Mouse (Mus musculus) CH12.LX (cell line): ENCODE measurements at regions not wholly inside any gene's neighbourhood (a gene's known extent, or its start where the extent isn't known, plus 50 kb on each side); places are given as distances from the start of the nearest gene placed in this dataset.

ENCODE experiments used
- DNase-seq: peaks from one replicate; pipeline ENCODE4 v3.0.0-alpha.2; 2013; ENCODE audit errors: extremely low read depth
- H3K27ac ChIP-seq: 2 replicates; pipeline ENCODE4 v1.5.1; 2012; ENCODE audit warnings: low read depth, mild to moderate bottlenecking, control low read depth, moderate library complexity; ENCODE audit not compliant: insufficient read depth
- H3K27me3 ChIP-seq: replicated peaks from 2 replicates; pipeline ENCODE3; 2012; ENCODE audit warnings: inconsistent platforms
- H3K36me3 ChIP-seq, 2 experiments: replicated peaks in 1 of 2; 2 replicates each; pipeline versions ENCODE3 to v1.6.1; 2012; ENCODE audit warnings: inconsistent platforms in 1 of 2, low read length in 1 of 2, mild to moderate bottlenecking in 1 of 2, mixed read lengths in 1 of 2, moderate library complexity in 1 of 2; ENCODE audit not compliant: control insufficient read depth in 1 of 2, insufficient read depth in 1 of 2
- H3K4me1 ChIP-seq, 2 experiments: 2 replicates each; pipeline ENCODE4 v1.6.1; 2012; ENCODE audit warnings: inconsistent platforms in 1 of 2, moderate library complexity in 1 of 2; ENCODE audit not compliant: insufficient read depth in 2 of 2, control insufficient read depth in 1 of 2
- H3K4me2 ChIP-seq: 2 replicates; pipeline ENCODE4 v1.6.1; 2012; ENCODE audit warnings: low read depth, mild to moderate bottlenecking, control low read depth; ENCODE audit not compliant: poor library complexity, insufficient read depth, severe bottlenecking
- H3K4me3 ChIP-seq, 3 experiments: fragments of 150-350 bp in 1 of 3; sonication (generic) in 1 of 3; replicated peaks in 1 of 3; 2 replicates each; pipeline versions ENCODE3 to v1.5.1; 2011 to 2012; ENCODE audit warnings: low read depth in 2 of 3, low read length in 2 of 3, mild to moderate bottlenecking in 2 of 3, moderate library complexity in 2 of 3, control low read depth in 1 of 3, improper control_type of control experiment in 1 of 3, inconsistent platforms in 1 of 3, mixed read lengths in 1 of 3; ENCODE audit not compliant: poor library complexity in 1 of 3
- H3K79me2 ChIP-seq: replicated peaks from 2 replicates; pipeline ENCODE4 v1.6.1; 2012; ENCODE audit warnings: mild to moderate bottlenecking, moderate library complexity; ENCODE audit not compliant: control insufficient read depth, poor library complexity, insufficient read depth, severe bottlenecking; ENCODE audit errors: extremely low read depth
- H3K9ac ChIP-seq: 2 replicates; pipeline ENCODE4 v1.6.1; 2012; ENCODE audit warnings: low read depth, mild to moderate bottlenecking, control low read depth, moderate library complexity; ENCODE audit not compliant: insufficient read depth
- H3K9me3 ChIP-seq: replicated peaks from 2 replicates; pipeline ENCODE3; 2012; ENCODE audit warnings: low read length, inconsistent platforms, mixed read lengths
- BHLHE40 ChIP-seq: IDR thresholded peaks from 2 replicates; pipeline ENCODE4 v1.6.1; 2011; ENCODE audit warnings: mild to moderate bottlenecking, low read depth, low read length, improper control_type of control experiment
- E2F4 ChIP-seq: IDR thresholded peaks from 2 replicates; pipeline ENCODE4 v1.6.1; 2011; ENCODE audit warnings: low read depth, low read length, improper control_type of control experiment; ENCODE audit not compliant: insufficient replicate concordance
- ELF1 ChIP-seq: IDR thresholded peaks from 2 replicates; pipeline ENCODE4 v1.6.1; 2014; ENCODE audit warnings: low read depth, mild to moderate bottlenecking, inconsistent platforms, low read length, improper control_type of control experiment
- EP300 ChIP-seq: IDR thresholded peaks from 2 replicates; pipeline ENCODE4 v1.6.1; 2011; ENCODE audit warnings: low read length, improper control_type of control experiment
- ETS1 ChIP-seq: conservative IDR thresholded peaks from 2 replicates; pipeline ENCODE4 v1.6.1; 2012; ENCODE audit warnings: low read depth, mild to moderate bottlenecking, inconsistent platforms, low read length, improper control_type of control experiment, moderate library complexity
- GABPA ChIP-seq: IDR thresholded peaks from 2 replicates; pipeline ENCODE4 v1.6.1; 2012; ENCODE audit warnings: low read depth, low read length, improper control_type of control experiment, inconsistent platforms; ENCODE audit not compliant: insufficient replicate concordance
- JUN ChIP-seq: IDR thresholded peaks from 2 replicates; pipeline ENCODE4 v1.6.1; 2011; ENCODE audit warnings: low read depth, mild to moderate bottlenecking, low read length, improper control_type of control experiment, moderate library complexity; ENCODE audit not compliant: insufficient read depth
- KAT2A ChIP-seq: IDR thresholded peaks from 2 replicates; pipeline ENCODE4 v1.6.1; 2012; ENCODE audit warnings: low read length, improper control_type of control experiment, inconsistent platforms; ENCODE audit not compliant: insufficient replicate concordance
- MAZ ChIP-seq: IDR thresholded peaks from 2 replicates; pipeline ENCODE4 v1.6.1; 2012; ENCODE audit warnings: low read depth, mild to moderate bottlenecking, inconsistent platforms, low read length, improper control_type of control experiment, moderate library complexity
- MYC ChIP-seq: IDR thresholded peaks from 2 replicates; pipeline ENCODE4 v1.6.1; 2011; ENCODE audit warnings: low read depth, mild to moderate bottlenecking, improper control_type of control experiment, low read length
- NRF1 ChIP-seq: IDR thresholded peaks from 2 replicates; pipeline ENCODE4 v1.6.1; 2014; ENCODE audit warnings: low read depth, mild to moderate bottlenecking, inconsistent platforms, low read length, improper control_type of control experiment, moderate library complexity
- POLR2A ChIP-seq: IDR thresholded peaks from 2 replicates; pipeline ENCODE4 v1.6.1; 2011; ENCODE audit warnings: low read depth, mild to moderate bottlenecking, improper control_type of control experiment, low read length
- POLR2AphosphoS2 ChIP-seq: IDR thresholded peaks from 2 replicates; pipeline ENCODE4 v1.6.1; 2011; ENCODE audit warnings: low read depth, low read length, improper control_type of control experiment
- RAD21 ChIP-seq: IDR thresholded peaks from 2 replicates; pipeline ENCODE4 v1.6.1; 2011; ENCODE audit warnings: low read depth, mild to moderate bottlenecking, low read length, improper control_type of control experiment, moderate library complexity
- SIN3A ChIP-seq: IDR thresholded peaks from 2 replicates; pipeline ENCODE4 v1.6.1; 2012; ENCODE audit warnings: low read length, improper control_type of control experiment, inconsistent platforms
- TBP ChIP-seq: conservative IDR thresholded peaks from 2 replicates; pipeline ENCODE4 v1.6.1; 2011; ENCODE audit warnings: low read depth, low read length, improper control_type of control experiment
- USF2 ChIP-seq: conservative IDR thresholded peaks from 2 replicates; pipeline ENCODE4 v1.6.1; 2011; ENCODE audit warnings: low read depth, low read length, improper control_type of control experiment
- ZC3H11A ChIP-seq: IDR thresholded peaks from 2 replicates; pipeline ENCODE4 v1.6.1; 2012; ENCODE audit warnings: low read depth, mild to moderate bottlenecking, inconsistent platforms, low read length, improper control_type of control experiment
- dilution Hi-C: fragments of 300-500 bp; cut with MboI; formaldehyde crosslinking; loops from 2 replicates; pipeline ENCODE4 v1.14.3; 2020; ENCODE audit warnings: low sequenced_read_pairs; ENCODE audit not compliant: extremely low pct_unique_long_range_greater_than_20kb, extremely low pct_ligation_motif_present
- in situ Hi-C: fragments of 300-500 bp; cut with MboI; formaldehyde crosslinking; loops from 3 replicates; pipeline ENCODE4 v1.14.3; 2019; ENCODE audit warnings: low sequenced_read_pairs, low pct_ligation_motif_present, low pct_unique_long_range_greater_than_20kb, mixed read lengths

GRCm38 (mm10) chr2:133617317-133617835 lies 65.4 kb downstream of the Bmp2 start:
- TF ChIP-seq NRF1 (no peak), MYC (no peak), RAD21 (no peak), KAT2A (no peak), JUN (no peak), ELF1 (no peak), ETS1 (no peak), SIN3A (no peak), MAZ (no peak), EP300 (no peak), USF2 (no peak), BHLHE40 (no peak), POLR2A (no peak), E2F4 (no peak), ZC3H11A (no peak)
- dilution Hi-C loops: no loop called here

GRCm38 (mm10) chr2:133622523-133622922 lies 70.6 kb downstream of the Bmp2 start:
- Histone ChIP-seq H3K4me1 (peaks cover 0 to 15% of the 10 kb centered on the region in 2 experiments; a peak in 2 of 4 replicates), H3K9me3 (peaks cover 4% of the 10 kb centered on the region), H3K79me2 (no peaks in the 10 kb centered on the region), H3K36me3 (no peaks in the 10 kb centered on the region), H3K9ac (no peak overlapping the region), H3K4me3 (no peak overlapping the region), H3K4me2 (no peak overlapping the region), H3K27me3 (no peaks in the 10 kb centered on the region), H3K27ac (no peak overlapping the region)
- dilution Hi-C loops (no loop called here), in situ Hi-C loops (no loop called here)
- TF ChIP-seq JUN (no peak), GABPA (no peak), RAD21 (no peak), TBP (no peak), POLR2AphosphoS2 (no peak), EP300 (no peak)
- DNase-seq: peak; percentile 5

More at GRCm38 (mm10) chr2:133617317-133617835, 65.4 kb downstream of the Bmp2 start:
- in situ Hi-C loops: no loop called here
- Histone ChIP-seq H3K27ac (no peak overlapping the region), H3K4me2 (no peak overlapping the region), H3K27me3 (no peaks in the 10 kb centered on the region), H3K4me3 (no peak overlapping the region), H3K9me3 (peaks cover 4% of the 10 kb centered on the region), H3K9ac (no peak overlapping the region), H3K4me1 (peaks cover 0 to 7% of the 10 kb centered on the region in 2 experiments; a peak in 2 of 4 replicates), H3K79me2 (no peaks in the 10 kb centered on the region), H3K36me3 (no peaks in the 10 kb centered on the region)
- no peak for DNase-seq
